Mouse (Mus musculus) layer of hippocampus, postnatal 14 days (tissue): ENCODE measurements at regions not wholly inside any gene's neighbourhood (a gene's known extent, or its start where the extent isn't known, plus 50 kb on each side); places are given as distances from the start of the nearest gene placed in this dataset.

Source experiments
- DNase-seq, 2 experiments: peaks; one replicate each; pipeline ENCODE4 v3.0.0; 2021 to 2022; ENCODE audit warnings: low spot score in 2 of 2, mixed read lengths in 1 of 2

GRCm38 (mm10) chr12:48929035-48929434 is 453.4 kb upstream of the Foxg1 start:
- DNase-seq = peak; percentile 4 to 34

DNA sequence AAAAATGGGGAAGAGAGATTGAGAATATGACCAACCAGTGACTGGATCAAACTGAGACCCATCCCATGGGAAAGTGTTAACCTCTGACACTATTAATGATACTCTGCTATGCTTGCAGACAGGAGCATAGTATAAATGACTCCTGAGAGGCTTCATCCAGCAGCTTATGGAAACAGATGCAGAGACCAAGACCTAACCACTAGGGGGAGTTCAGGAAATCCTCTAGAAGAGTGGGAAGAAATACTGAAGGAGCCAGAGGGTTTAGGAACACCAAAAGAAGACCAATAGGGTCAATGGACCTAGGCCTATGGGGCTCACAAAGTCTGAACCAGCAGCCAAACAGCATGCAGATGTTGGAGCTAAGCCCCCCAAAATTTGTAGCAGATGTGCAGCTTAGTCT is 436.0 kb upstream of the Foxg1 start:
- no peak for DNase-seq

GRCm38 (mm10) chr12:48959289-48960005 is 423.0 kb upstream of the Foxg1 start:
- no peak for DNase-seq

DNA sequence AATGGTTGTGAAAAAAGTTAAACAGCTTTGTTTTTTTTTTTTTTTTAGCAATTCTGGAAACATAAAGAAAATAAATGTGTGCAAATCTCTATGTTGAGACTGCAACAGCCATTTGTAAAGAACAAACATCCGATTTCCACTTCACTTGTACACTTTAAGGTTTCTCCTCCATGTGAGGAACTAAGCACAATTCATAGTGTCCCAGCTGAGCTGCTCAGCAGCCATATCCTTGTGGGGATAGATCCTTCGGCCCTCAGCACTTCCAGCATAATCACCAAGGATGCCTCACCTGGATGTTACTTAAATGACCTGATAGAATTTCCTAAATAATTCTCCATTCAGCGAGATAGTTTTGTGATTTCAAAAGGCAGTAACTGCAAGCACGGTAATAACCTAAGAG is 422.4 kb upstream of the Foxg1 start:
- no peak for DNase-seq

DNA sequence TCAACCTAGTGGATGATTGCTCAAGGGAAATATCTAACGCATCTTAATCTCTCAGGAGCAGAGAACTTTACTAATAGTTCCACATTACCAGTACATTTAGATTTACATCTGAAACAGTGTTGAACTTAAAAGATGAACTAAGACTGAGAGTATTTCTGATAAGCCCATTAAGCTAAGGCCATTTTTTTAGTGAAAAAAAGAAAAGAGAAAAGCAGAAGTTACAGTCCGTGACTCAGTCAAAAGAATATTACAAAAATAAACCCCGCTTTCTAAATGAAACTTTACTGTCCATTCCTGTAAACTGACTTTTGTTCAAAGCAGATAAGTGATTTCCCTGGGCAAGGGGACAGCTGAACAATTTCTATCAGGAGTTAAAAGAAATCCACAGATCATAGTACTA is 419.0 kb upstream of the Foxg1 start:
- no peak for DNase-seq
